Mouse (Mus musculus) heart, adult 18-20 months (tissue): ENCODE measurements around the gene Styx. TPM values are rescaled to one million over a fixed set of nuclear protein-coding genes. Genes with fewer than 3 reads are reported as not detected.
A peak's percentile ranks its signal among the peaks of the same experiment; 100 is the strongest.

Source experiments
- DNase-seq, 2 experiments: peaks; one replicate each; pipeline ENCODE4 v3.0.0; 2021 to 2022; ENCODE audit warnings: mixed read lengths in 1 of 2
- long read RNA-seq, 2 experiments: library from polyadenylated mRNA; stranded (forward); transcript quantifications; one replicate each; pipeline ENCODE4 v2.0.0; 2021
- total RNA-seq, 2 experiments: library from RNA; stranded (reverse); gene quantifications; 2 replicates each; pipeline ENCODE4 v1.2.3; 2021

The Styx gene
- total RNA-seq = 10 to 100 TPM; 28.0 to 30.0 TPM
- long read RNA-seq, experiment 1, full-length matches to known transcripts = 8 of 11 reads
- long read RNA-seq, experiment 1, partial matches to known transcripts = 0 of 11 reads
- long read RNA-seq, experiment 1, other reads (novel, unspliced or antisense) = 3 of 11 reads
- long read RNA-seq, experiment 2, full-length matches to known transcripts = 3 of 5 reads
- long read RNA-seq, experiment 2, partial matches to known transcripts = 0 of 5 reads
- long read RNA-seq, experiment 2, other reads (novel, unspliced or antisense) = 2 of 5 reads

DNA sequence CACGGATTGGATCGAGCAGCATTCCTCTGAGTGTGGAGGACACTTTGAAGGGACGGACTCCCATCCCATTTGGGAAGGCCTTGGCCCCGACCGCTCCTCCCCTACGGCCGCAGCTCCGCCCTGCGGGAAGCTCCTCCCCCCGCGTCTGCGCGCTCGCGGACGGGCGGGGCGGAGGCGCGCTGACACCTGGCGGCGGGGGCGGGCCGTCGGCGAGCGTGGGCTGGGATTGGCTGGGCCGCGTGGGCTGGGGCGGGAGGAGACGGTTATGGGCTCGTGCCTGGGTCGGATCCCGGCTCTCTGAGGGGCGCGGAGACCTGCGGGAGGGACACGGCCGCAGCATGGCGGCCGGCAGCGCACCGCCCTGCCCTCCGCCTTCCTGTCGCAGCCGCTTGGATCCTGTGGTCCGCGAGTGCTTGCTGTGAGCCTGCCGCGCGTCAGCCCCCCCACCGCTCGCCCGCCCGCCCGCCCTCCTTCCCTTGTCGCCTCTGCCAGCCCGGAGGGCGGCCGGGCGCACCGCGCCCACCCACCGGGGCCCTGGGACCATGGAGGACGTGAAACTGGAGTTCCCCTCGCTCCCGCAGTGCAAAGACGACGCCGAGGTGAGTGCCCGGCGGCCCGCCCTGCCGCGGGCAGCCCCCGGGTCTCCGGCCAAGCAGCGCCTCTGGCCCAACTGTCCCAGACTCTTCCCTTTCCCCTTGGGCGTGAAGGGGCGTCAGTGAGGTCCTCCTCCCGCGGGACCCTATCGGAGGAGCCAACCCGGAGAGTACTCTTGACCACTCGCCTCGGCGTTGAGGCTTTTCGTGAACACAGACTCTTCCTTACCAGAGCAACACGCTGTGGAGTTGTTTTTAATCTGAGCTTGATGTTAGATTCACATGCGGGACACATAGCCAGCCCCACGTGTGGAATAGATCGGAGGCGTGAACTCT lies at the start of gene Styx:
TSS of gene Styx (plus strand) at position 163 of the 929 bp plus-strand sequence.
- peak; percentile 97 for DNase-seq

- no peak for DNase-seq
These were observed 47.0 kb upstream of the Styx start for GRCm38 (mm10) chr14:45303939-45304338.

- DNase-seq = no peak
These were observed 46.5 kb upstream of the Styx start for GRCm38 (mm10) chr14:45304389-45304788.

DNA sequence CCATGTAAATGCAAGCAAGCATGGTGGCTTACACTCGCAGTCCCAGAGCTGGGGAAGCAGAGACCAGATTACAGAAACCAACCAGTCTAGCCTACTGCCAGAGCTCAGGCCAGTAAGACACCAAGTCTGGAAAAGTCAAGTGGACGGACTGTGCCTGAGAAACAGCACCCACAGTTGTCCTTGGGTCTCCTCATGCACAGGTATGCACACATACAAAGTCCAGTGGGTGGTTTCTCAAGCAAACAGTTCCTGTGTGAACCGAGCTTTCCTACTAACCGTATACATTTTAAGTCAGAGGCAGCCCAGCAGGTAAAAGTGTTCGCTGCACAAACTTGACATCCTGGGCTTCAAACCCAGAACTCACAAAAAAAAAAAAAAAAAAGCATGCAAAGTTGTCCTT lies 45.0 kb upstream of the Styx start:
- DNase-seq = no peak

DNA sequence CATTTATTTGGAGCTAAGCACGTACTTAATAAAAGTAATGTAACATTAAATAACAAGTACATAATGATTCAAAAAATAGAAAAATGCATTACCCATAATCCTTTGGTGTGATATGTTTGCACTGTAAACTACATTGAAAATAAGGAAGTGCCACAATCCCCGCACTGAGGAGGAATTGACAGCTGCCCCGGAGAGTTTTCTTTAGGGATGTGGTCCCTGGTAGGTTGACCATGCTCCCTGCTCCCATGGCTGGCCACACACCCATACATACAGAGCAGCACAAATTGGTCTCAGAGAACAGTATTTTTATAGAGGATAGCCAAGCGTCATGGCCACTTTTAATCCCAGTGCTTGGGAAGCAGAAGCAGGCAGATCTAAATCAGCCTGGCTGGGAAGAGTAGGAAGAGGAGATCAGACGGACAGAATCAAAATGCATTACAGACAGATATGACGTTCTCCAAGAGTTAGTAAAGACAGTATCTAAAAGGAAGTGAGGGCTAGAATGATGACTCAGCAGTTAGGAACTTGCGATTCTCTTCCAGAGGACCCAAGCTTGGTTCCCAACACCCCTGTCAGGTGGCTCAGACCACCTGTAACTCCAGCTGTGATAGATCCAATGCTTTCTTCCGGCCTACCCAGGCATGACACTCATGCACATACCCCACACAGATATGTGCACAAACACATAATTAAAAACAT lies 43.1 kb upstream of the Styx start:
- no peak for DNase-seq

- peak in 1 of 2 experiments; percentile 19 for DNase-seq
These were observed 41.2 kb upstream of the Styx start for GRCm38 (mm10) chr14:45309646-45310045.

- no peak for DNase-seq
These were observed 40.8 kb upstream of the Styx start for GRCm38 (mm10) chr14:45310101-45310500.

DNA sequence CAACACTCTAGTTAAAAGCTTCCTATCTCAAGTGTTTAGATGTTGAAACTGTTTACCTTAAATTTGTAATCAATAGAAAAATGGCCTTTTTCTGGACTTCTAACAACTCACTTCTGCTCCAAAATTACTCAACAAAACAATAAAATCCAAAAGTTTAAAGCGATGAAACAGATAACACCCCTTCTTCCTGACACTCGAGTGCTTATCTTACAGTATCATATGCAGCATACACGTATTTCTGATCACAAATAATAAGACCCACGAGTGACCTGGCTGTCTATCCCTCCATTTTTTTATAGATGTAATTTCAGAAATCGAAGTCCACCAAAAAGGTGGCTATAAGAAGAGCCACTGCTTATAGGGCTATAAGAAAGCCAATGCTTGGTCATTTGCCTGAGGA lies 34.0 kb upstream of the Styx start:
- DNase-seq = no peak

- no peak for DNase-seq
These were observed 32.9 kb upstream of the Styx start for GRCm38 (mm10) chr14:45317921-45318411.

DNA sequence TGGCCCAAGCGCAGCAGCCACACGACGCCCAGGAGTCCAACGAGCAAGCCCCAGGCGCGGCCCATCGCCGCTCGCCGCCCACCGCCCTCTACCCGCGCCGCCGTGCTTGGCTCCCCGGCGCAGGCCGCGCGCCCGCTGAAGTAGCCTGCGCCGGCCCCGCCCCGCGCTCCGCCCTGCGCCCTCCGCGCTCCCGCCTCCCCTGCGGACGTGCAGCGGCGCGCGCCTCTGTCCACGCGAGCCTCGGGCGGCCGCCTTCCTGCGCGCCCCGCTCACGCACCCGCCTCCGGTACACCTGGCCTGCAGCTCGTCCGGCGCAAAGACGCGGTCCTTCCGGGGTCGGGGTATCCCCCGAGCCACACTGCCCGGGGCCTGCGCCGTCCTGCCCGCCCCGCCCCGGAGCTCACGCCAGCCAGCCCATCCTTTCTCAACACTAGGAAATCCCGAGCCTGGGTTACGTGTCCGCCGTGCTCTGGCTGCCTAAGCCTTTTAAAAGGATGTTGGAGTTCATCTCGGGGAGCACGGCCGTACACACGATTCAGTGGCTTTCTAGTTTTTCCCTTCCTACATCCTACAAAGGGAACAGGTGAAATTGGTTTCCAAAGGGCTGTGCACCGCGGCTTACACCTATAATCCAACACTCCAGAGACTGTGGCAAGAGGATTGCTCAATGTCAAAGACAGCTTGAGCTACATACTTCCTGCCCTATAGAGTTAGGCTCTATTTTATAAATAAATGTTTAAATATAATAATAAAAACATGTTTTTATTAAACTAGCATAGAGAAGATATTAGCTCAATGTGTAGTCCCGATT lies 32.3 kb upstream of the Styx start, which contains the start of gene Ero1l:
TSS of gene Ero1l (minus strand) at position 346 of the 811 bp plus-strand sequence.
- peak; percentile 86 to 91 for DNase-seq

DNA sequence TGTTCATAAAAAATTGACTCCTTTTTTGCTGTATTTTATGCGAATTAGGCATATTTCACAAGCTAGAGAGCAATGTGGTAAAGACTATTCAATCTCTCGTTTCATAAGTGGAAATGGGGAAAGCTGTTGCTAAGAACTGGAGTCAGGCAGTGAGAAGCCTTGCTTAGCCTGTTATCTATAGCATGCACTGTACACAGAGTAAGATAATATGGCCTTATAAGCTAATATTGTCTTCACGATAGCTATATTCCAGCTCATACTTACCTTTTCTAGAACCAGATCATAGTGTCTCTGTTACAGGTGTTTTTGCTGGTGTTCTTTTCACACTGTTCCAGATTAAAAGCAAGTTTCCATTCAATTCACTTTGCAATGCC lies 31.7 kb upstream of the Styx start:
- no peak for DNase-seq

DNA sequence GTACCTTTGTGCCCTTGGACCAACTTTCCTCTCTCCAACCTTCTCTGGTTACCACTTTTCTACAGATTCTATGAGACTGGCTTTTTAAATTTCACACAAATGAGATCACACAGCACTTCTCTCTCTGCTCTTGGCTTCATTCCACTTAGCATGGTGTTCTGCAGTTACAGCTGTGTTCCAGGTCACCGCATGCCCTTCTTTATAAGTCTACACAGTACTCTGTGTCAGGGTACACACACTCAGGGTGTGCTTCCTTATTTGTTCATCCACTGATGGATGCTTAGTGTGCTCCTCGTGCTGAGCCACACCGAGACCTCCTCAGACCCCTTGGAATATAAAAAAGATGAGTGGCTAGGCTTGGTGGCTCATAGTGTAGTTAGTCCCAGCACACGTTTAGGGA lies 30.8 kb upstream of the Styx start:
- DNase-seq = no peak

GRCm38 (mm10) chr14:45321067-45321466 lies 29.8 kb upstream of the Styx start:
- DNase-seq = no peak

DNA sequence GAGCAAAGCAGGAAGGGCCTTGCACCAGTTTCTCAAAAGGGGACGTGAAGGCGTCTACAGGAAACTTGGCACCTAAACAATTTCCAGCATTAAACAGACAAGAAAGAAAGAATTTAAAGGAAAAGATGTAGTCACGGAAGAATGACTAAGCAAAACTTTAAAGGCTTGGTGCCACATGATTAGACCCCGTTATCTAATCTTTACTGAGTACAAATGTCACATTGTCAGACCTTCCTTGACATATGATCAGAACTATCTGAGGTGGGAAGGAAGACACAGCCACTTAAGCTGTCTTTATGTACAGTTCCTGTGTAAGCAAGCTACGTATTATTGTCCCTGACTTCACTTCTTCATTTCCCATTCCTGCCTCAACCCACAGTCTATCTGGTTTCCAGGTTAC lies 29.3 kb upstream of the Styx start:
- DNase-seq = no peak

GRCm38 (mm10) chr14:45322450-45322849 lies 28.4 kb upstream of the Styx start:
- DNase-seq = no peak

GRCm38 (mm10) chr14:45323320-45323719 lies 27.6 kb upstream of the Styx start:
- no peak for DNase-seq

- DNase-seq = no peak
These were observed 25.4 kb upstream of the Styx start for GRCm38 (mm10) chr14:45325471-45325870.

- no peak for DNase-seq
These were observed 22.7 kb upstream of the Styx start for GRCm38 (mm10) chr14:45328072-45328713.

GRCm38 (mm10) chr14:45329018-45329588 lies 21.8 kb upstream of the Styx start:
- no peak for DNase-seq

DNA sequence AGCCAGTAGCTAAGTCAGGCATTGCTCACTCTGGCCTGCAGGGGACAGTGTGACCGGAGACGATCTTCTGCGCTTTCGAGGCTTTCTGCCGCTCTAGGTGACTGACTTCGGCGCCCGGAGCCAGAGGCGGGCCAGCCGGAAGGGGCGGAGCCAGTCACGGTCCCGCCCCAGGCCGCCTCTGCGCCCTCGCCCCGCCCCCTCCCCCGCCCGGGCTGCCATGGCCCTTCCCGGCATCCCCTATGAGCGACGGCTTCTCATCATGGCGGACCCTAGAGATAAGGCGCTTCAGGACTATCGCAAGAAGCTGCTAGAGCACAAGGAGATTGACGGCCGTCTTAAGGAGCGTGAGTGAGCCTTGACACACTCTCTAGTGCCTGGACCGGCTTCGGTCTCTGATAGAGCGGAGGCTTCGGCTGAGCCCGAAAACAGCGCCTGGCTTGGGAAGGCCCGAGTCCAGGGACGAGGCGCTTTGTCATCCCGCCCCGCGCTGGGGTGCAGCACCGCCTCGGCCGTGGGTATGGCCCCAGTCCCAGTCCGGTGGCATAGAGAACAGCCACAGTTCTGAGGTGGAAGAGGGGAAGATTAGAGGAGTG lies 21.2 kb upstream of the Styx start, which contains the start of gene Psmc6:
TSS of gene Psmc6 (plus strand) at position 200 of the 593 bp plus-strand sequence.
- DNase-seq = peak; percentile 91 to 95
